Mouse (Mus musculus): ENCODE results near the gene Trmt2a.
"Not testable (repeated sequence)": the region's sequence is repeated elsewhere in the genome, so short reads cannot be mapped to it uniquely, and the experiment has no call there.

The Trmt2a gene

DNA sequence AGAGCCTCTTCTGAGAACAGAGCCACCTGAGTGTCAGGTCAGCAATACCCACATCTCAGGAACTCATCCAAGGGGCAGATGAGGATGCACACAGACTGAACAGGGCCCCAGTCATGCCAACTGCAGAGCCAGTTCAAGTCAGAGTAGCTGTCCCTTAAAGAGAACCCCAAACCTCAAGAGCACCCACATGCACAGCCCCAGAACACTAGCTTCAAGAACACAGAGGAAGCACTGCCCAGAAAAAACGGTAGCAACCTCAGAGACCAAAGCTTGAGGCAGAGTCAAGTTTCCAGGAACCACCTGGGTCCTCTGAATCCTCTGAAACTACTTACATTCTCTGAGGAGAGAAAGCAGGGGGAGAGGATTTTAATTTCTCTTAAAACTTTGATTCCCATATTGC is 15.0 kb upstream of the Trmt2a start:
- no peak for DNase-seq

DNA sequence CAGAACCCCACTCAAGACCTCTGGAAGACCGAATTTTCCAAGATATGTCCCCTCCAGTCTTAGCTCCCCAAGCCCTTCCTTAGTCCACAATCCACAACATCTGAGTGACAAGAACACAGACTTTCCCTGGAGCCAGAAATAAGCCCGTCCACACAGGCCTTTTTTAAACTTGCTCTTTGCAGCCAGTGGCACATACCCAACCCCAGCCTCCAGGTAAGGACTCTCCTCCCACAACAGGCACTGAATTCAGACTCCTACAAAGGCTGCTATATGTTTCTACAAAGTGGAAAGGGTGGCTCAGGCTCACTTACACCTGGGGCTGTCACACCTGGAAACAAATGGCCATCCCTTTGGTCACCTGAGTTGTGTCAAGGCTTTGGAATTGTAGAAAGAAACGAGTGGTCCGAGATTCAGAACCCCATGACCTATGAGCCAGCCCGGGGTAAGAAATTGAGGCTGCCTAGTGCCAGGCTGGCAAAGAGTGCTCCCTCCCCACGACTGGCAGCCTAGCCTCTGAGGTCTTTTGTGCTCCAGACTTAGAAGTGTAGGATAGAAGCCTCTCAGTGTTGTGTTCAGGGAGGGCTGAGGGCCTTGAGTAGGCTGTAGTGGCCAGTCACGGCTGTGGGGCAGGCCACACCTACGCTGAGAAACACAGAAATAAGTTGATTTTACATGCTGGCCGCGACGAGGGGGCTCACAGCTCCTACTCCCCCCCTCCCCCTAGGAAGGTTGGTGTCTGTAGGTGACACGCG is 14.4 kb upstream of the Trmt2a start:
- DNase-seq = no peak

DNA sequence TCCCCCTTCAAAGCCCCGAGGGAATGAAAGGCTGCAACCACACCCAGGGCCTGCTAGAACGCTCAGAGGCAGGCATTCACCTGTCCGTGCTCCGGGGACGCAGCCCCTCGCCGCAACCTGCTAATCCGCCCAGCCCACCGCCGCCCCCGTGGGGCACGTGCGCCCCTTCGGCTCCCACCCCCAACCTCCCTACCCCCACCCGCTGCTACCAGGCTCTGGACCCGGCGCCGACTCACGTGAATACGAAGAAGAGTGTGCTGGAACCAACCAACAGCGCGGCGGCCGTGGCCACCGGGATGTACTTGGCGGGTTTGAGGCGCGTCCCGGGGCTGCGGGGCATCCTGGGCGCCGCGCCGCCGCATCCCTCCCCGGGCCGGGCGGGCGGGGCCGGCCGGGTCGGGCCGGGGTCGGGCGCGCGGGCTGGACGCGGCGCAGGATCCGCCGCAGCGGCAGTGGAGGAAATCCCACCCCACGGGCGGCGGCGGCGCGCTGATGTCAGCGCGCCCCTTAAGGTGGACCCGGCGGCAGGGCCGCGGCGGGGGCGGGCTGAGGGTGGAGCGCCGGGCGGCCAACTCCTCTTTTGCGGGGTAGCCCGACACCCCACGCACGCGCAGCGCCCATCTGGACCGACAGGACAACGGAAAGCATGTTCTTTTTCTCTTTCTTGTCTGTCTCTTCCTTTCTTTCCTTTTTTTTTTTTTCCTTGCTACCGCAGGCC is 13.6 kb upstream of the Trmt2a start, which contains the start of gene Zdhhc8:
Zdhhc8 (minus strand) TSS at position 466 of the 718 bp plus-strand sequence.
- DNase-seq = peak; percentile 63

DNA sequence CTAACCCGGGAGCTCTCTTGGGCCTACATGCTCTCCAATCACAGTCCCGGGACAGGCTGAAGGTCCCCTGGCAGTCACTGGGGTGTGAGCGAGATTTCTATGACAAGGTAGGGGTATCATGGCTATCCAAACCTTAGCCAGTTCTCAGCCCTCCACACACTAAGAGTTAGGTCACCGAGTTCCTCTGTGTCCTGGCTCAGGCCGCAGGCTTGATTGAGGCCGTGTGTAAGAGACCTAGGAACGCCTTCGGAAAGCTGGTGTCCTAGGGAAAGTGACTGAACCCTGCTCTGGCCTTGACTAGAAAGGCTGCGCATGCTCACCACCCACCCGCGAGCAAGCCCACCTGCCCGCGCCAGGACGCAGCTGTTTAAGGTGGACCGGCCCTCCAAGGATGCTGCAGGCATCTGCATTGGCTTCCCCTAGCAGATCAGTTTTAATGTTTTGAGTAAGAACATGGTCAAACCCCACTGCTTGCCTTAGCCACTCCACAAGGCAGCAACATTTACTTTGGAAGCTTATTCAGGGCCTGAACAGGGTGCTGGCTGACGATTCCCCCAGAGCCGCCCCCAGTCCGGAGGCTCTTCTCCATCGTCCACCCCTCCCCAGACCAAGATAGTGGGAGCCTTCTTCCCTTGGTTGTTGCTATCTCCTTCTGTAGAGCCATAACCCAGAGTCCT is 13.0 kb upstream of the Trmt2a start:
- DNase-seq = peak; percentile 74

DNA sequence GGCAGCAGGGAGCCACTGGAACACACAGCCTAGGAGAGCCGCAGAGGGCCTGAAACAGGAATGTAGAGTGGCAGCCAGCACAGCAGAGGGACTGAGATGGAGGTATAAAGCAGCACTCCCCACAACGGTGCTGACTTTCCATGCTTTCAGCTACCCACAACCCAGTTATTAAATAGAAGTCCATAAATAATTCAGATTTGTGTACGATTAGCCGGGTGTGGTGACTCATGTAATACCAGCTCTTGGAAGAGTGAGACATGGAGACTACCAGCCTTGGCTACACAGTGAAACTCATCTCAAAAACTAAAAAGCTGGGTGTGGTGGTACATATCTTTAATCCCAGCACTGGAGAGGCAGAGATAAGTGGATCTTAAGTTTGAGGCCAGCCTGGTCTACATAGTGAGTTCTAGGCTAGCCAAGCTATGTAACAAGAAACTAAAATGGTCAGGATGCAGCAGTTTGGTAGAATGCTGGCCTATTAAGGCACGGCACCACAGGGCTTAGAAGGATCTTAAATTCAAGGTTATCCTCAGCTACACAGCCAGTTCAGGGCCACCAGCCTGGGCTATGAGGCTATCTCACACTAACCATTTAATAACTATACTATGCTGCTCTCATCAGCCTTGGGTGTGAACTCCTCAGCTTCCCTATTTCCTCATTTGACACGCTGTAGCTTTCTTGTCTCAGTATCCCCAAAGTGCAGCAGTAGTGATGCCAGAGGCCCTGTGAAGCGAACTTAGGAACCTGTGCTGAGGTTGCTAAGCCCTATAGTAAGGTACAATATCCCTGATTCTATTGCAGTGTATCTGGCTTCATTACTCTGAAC is 11.6 kb upstream of the Trmt2a start:
- DNase-seq = no peak

DNA sequence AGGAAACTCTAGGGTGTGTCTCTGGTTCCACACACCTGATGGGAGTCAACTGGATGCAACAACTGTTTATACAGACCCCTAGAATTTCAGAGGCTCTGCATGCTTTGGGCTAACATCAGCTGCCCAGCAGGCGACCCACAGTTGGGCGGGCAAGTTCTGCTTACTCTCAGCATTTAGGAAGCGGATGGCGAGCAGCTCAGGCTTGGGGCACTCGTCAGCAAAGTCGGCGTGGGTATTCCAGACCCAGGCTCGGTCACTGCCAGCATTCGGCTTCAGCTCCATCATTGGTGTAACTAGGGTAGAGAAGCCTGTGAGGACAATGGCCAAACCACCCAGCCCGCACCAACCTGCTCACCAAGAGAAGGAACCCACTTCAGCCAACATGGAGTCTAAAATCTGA is 6.9 kb upstream of the Trmt2a start:
- DNase-seq = no peak

DNA sequence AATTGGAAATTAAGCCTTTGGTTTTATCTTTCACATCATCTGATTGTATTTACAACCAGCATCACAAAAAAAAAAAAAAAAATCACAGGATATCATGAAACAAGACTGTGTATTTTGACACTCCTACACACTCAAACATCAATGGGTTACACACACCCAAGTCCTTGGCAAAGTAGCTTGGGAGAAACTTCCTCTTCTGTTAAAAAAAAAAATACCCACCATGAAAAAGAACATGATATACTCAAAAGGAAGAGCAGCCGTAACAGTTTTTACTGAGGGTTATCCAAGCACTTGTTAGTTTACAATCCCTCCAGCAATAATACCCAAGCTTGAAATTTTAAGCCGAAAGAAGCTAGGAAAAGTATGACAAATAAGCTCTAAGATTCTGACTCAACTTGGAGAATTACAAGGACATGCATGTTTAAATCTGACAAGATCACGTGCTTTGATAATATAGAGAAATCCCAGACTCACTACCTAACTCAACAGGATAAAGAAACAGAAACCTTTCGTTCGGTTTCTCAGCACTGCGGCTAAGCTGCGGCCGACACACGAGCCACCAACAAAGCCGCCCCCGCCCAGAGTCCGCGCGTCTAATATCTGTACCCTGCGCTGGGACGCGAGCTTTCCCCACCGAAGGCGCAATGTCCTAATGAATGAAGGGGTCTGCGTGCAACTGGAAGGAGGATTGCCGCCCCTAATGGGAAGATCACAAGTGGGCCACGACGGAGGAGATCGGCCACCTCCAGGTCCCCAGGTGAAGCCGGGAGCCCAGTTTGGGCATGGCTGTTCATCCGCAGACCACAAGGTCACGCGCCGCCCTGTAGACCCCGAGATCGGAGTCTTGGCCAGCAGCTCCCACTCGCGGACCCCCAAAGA is 719 bp upstream of the Trmt2a start:
- DNase-seq = no peak

DNA sequence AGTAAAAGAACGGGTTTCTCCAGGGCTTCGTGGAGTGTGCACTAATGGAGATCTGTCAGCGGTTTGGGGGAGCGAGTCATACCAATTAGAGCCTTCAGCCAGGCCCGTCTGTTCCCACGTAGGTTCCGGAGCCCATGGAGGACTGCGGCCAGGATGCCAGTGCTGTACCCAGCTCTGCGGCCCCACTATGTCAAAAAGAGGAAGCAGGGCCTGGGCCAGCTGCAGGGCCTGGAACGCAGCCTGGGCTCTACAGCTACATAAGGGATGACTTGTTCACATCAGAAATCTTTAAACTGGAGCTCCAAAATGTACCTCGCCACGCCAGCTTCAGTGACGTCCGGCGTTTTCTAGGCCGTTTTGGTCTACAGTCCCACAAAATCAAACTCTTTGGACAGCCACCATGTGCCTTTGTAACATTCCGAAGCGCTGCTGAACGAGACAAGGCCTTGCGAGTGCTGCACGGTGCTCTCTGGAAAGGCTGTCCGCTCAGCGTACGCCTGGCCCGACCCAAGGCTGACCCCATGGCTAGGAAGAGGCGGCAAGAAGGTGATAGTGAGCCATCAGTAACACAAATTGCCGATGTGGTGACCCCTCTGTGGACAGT is 987 bp downstream of the Trmt2a start:
- DNase-seq = peak; percentile 36

DNA sequence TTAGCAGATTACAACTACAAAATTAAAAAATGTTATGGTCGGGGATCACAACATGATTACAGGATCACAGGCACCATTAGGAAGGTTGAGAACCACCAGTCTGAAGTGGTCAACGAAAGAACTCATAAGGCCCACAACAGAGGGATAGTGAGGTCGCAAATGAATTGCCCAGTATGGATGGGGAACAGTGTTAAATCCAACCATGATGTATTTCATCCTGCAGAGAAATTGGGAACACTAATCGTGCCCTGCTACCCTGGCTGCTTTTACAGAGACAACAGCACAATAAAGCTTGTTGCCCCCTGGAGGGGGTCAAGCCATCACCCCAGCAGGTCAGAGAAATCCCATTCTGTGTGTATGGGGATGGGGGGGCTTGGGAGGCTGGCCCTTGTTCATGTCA is 1.8 kb downstream of the Trmt2a start:
- no peak for DNase-seq

DNA sequence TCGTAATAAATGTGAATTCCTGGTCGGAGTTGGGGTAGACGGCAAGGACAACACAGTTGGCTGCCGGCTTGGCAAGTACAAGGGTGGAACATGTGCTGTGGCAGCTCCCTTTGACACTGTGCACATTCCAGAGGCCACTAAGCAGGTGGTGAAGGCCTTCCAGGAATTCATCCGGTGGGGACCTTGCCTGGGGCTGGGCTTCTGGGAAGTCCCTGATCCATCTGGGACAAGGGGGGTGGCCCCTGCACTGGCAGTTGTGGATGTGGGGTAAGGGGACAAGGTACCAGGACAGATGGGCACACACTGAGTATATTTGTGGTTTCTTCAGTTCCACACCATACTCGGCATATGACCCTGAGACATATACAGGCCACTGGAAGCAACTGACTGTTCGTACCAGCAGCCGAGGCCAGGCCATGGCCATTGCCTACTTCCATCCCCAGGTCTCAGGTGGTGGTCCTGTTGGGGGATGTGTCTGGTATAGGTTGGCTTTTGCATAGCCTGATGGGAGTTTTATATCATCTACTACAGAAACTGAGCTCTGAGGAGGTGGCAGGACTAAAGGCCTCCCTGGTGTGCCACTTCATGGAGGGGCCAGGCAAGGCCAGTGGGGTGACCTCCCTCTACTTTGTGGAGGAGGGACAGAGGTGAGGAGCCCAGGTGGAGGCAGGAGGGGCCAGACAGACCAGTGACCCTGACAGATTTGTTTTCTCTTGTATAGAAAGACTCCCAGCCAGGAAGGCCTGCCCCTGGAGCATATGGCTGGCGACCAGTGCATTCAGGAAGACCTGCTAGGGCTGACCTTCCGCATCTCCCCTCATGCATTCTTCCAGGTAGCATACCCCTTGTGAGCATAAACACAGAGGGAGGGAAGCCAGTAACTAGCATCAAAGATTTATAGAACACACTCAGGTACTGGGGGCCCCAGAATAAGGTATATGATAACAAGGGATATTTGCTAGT is 2.6 kb downstream of the Trmt2a start:
- no peak for DNase-seq

DNA sequence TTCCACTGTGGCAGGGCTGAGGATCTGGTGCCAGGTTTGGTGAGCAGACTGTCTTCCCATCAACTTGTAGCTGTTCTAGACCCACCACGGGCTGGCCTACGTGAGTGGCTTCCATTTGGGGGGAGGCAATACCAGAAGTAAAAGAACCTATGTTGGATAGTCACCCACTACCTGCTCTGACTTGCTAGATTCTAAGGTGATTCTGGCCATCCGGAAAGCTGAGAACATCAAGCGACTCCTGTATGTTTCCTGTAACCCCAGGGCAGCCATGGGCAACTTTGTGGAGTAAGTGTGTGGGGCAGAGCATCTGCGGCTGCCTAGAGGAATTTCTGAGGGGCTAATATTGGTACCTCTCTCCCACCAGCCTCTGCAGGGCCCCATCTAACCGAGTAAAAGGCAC is 4.3 kb downstream of the Trmt2a start:
- DNase-seq = no peak

DNA sequence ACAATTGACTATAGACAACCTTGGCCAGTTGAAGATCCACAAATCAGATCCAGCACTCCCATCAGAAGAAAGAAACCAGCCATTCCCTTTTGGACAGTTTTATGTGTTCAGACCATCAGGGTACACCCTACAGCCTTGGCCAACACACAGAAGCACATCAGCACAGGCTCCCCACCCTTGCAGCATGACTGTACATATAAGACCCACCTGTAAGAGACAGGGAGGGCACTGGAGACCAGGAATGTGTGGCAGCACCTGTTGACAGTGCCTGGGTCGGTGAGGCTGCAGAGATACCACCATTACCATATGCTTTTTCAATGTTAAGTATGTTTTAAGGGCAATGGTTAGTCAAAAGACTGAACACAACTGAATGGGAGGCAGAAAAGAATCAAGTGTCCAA is 5.4 kb downstream of the Trmt2a start:
- DNase-seq = no peak

DNA sequence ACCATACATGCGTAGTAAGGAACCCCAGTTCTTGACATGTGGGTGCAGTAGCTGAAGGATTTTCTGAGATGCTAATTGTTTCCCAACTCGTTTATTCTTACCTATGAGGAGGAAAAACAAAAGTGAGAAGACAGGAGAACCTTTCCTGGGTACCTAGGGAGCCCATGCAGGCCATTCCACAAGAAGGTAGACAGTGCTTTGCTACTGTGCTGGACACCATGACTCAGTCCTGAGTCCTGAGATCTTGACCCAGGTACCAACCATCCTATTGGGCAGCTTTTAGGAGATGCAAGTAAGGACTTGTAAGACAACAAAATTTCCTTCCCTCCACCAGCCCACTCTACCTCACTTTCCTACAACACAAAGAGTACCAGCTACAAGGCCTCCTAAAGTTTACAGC is 9.7 kb downstream of the Trmt2a start, which contains the start of gene Gm49776:
Gm49776 (minus strand) TSS at position 101 of the 400 bp plus-strand sequence.
- no peak for DNase-seq

DNA sequence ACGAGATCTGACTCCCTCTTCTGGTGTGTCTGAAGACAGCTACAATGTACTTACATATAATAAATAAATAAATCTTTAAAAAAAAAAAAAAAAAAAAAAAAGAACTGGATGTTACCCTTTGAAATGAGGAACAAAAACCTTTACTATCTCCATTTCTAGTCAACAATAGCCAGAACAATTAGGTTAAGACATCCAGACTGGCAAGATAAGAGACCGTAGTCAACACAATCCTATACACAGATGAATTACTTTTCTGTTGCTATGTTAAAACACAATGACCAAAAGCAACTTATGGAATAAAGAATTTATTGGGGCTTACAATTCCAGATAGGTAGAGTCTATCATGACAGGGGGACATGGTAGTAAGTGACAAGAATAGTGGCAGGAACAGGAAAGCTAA is 16.5 kb downstream of the Trmt2a start:
- no peak for DNase-seq

DNA sequence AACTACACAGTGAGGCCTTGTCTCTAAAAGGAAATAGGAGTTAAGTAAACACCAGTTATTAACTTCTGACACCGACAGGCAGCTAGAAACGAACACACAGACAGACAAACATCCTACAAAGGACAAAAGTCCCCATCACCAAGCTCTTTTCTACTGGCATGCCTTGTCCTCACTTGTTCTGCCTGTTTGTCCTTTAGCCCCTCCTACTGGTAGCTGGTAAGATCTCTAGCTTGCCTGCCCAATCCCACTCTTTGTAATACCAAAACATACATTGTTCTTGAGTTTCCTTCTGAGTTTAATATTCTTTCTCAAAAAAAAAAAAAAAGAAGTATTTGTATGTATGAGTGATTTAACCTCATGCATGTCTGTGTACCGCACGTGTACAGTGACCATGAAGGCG is 19.7 kb downstream of the Trmt2a start:
- no peak for DNase-seq

DNA sequence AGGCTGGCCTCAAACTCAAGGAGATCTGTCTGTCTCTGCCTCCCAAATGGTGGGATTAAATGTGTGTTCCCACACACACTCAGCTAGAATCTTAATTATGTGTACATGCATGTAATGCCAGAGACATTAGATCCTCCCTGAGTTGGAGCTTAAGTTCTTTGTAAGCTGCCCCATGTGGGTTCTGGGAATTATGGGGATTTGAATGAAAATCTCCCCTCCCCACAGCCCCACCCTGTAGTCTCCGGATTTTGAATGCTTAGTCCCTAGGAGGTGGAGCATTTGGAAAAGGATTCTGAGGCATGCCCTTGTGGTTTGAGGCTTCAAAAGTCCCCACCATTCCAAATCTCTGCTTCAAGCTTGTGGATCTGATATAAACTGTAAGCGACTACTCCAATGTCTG is 26.7 kb downstream of the Trmt2a start:
- DNase-seq = no peak

DNA sequence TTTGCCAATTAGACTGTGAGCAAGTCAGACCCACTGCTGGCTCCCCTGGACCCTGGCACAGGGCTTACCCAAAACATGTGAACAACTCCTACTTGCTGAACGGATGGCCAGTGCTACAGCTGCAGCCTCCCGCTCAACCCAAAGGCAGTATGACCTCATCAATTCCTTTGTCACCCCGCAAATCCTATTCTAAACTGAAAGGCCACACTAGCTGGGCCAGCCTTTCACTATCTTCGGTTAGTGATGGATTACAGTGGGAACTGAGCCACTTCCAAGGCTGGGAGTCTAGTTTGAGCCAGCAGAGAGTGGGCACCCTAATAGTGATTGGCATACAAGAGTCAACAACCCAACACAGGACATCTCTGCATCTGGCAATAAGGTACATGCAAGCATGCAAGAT is 39.7 kb downstream of the Trmt2a start:
- DNase-seq = no peak

DNA sequence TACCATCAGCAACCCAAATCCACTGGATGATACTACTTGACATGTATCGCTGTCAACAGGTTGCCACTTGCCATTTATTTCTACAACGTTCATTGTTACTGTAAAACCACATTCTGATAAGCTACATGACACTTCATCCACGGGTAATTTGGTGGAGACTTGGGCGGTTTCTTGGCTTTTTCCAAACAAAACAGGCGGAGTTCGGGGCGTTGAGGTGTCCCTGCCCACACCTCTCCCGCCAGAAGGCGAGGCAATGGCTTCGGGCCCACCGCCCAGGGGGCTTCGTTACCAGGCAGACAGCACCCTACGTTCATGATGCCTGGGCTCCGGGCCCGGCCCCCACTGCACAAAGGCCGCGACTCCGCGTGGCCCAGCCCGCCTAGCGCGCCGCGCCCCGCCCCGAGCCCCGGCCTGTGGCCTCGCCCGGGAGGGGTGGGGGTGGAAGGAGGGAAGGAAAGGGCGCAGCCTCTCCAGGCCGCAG is 40.1 kb downstream of the Trmt2a start:
- DNase-seq = no peak

DNA sequence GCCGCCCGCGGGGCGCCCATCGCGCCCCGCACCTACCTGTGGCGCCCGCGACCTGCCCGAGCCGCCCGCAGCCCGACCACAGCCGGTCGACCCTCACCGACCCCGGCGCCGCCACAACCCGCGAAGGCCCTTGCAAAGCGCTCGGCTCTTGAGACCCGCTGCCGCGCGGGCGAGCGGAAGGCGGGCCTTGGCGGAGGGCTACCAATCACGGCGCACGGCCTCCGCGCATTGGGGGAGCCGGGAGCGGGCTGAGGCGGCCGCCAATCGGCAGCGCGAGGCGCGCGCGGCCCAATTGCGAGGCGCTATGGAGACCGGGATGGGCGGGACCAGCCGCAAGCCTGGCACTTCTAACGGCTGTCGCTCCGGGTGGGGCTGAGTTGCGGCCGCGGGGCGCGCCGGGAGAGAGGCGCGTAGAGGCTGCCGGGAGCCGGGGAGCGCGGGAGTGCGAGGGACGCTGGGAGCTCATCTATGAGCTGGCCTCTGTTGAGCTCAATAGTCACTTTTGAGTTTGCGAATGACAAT is 40.6 kb downstream of the Trmt2a start, which contains the start of gene Dgcr8:
Dgcr8 (minus strand) TSS at position 180 of the 522 bp plus-strand sequence.
- DNase-seq = peak; percentile 98

DNA sequence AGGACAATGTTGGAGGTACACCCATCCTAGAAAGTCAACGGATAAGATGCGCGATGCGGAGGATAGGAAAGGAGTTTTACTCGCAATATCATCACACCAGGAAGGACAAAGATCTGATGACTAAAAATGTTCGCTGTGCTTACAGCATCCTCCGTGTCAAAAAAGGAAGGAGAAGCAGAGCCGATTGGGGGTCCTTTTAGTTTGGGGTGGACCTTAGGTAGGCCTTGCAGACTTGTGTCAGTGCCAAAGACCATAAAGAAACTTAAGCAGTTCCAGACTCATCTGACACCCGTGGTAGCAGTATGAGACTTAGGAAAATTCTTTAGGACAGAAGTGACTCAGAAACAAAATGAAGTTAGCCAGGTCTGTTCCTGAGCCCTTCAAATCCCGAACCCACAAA is 41.1 kb downstream of the Trmt2a start:
- not testable (repeated sequence) for DNase-seq

Data from kidney, adult 11 months (tissue).